8 mouse cellular contexts compared by ENCODE assay signal in genomic region chr5:77265671-77266065, GRCm38 (mm10). TPM values are rescaled to one million over a fixed set of nuclear protein-coding genes. Genes with fewer than 3 reads are reported as not detected.
DNase-seq lines count a peak whose midpoint lies in the region; ATAC-seq lines count a peak whose summit lies in the region.

No protein-coding gene starts in this region.

- 1% methylated on average over 38 of the region's 53 CpGs for WGBS in hindbrain, embryonic 16.5 days

- intact Hi-C loops in left cerebral cortex, postnatal 36 days (cut with DNase I), result loop anchor here (1.0 kb wide), 1 partner anchor 45 kb away; the partner anchor contains the start of genes Noa1 and Polr2b

- peak; percentile 38 for ATAC-seq in activated CD4-positive, CD25-positive, alpha-beta regulatory T cell, adult 4 months
- ATAC-seq in common myeloid progenitor, adult 5-6 weeks (replicated peaks; ENCODE audit: low read depth, poor library complexity, severe bottlenecking), result peak; percentile 23
- peak; percentile 72 for ATAC-seq in hindbrain, embryonic 16.5 days
- ATAC-seq in megakaryocyte progenitor cell, adult 5-6 weeks (replicated peaks; ENCODE audit: poor library complexity), result peak; percentile 55

- H3K36me3 ChIP-seq in hindbrain, embryonic 16.5 days (ENCODE audit: control insufficient read depth, insufficient read depth, low read length), result peaks cover 6% of the 10 kb centered on the region; the same call in 1 of the 2 replicates

- peak overlapping the region; percentile 81 for H3K4me3 ChIP-seq in hindbrain, embryonic 16.5 days (ENCODE audit: low read length)

- DNase-seq in gastrocnemius, adult 8-10 months (ENCODE audit: low spot score in 2 of 2), result peak; percentile 43 to 56
- peak; percentile 28 to 50 for DNase-seq in left cerebral cortex, postnatal 36 days (ENCODE audit: low spot score in 2 of 2)
- peak; percentile 43 for DNase-seq in right cerebral cortex, postnatal 25 days
- peak; percentile 67 to 76 for DNase-seq in urinary bladder, postnatal 4 days (ENCODE audit: low spot score in 2 of 2)

- H3K9ac ChIP-seq in hindbrain, embryonic 16.5 days (ENCODE audit: low read depth, low read length), result peak overlapping the region; percentile 80

- H3K4me2 ChIP-seq in hindbrain, embryonic 16.5 days (ENCODE audit: low read length), result peak overlapping the region; percentile 93

- H3K27me3 ChIP-seq in hindbrain, embryonic 16.5 days (replicated peaks; ENCODE audit: control insufficient read depth, insufficient read depth, low read length), result no peaks in the 10 kb centered on the region

- no peaks in the 10 kb centered on the region; the same call in 1 of the 2 replicates for H3K4me1 ChIP-seq in hindbrain, embryonic 16.5 days (ENCODE audit: control insufficient read depth, insufficient read depth, low read depth, low read length)

- peak overlapping the region; percentile 88 for H3K27ac ChIP-seq in hindbrain, embryonic 16.5 days (ENCODE audit: low read depth, low read length)

- H3K9me3 ChIP-seq in hindbrain, embryonic 16.5 days (ENCODE audit: control insufficient read depth, low read length), result no peaks in the 10 kb centered on the region

RNA-seq across cellular contexts. Expression of gene Rest, which starts 0.4 kb away (rescaled TPM):
- polyA plus RNA-seq in activated CD4-positive, CD25-positive, alpha-beta regulatory T cell, adult 4 months (2017; shearing (Covaris generic)), result 10 to 100 TPM; 16.3 to 17.6 TPM
- 49.7 and 61.6 TPM in 2 replicates for total RNA-seq in common myeloid progenitor, adult 5-6 weeks (2017)
- total RNA-seq in gastrocnemius, adult 8-10 months (2022), result 10 to 100 TPM in 1 of 4 experiments, 1 to 10 TPM in 3; 8.3 to 10.2 (median 9.2) TPM
- polyA plus RNA-seq in hindbrain, embryonic 16.5 days (2015; fragmentation: Nextera tagmentation; extraction: Ambion mirVana), result 5.9 and 6.9 TPM in 2 replicates
- 1 to 10 TPM; 3.4 to 3.6 TPM for total RNA-seq in left cerebral cortex, postnatal 36 days (2021)
- 28.3 and 32.2 TPM in 2 replicates for total RNA-seq in megakaryocyte progenitor cell, adult 5-6 weeks (2015)
- total RNA-seq in megakaryocyte progenitor cell, adult 5-6 weeks (2017), result 43.3 and 47.9 TPM in 2 replicates

RNA-seq across cellular contexts. Expression of gene Noa1, which starts 44.2 kb away (rescaled TPM):
- 1 to 10 TPM; 5.0 to 8.3 TPM for polyA plus RNA-seq in activated CD4-positive, CD25-positive, alpha-beta regulatory T cell, adult 4 months (2017; shearing (Covaris generic))
- 20.3 and 40.9 TPM in 2 replicates for total RNA-seq in common myeloid progenitor, adult 5-6 weeks (2017)
- total RNA-seq in gastrocnemius, adult 8-10 months (2022), result 10 to 100 TPM; 14.3 to 17.1 (median 15.8) TPM
- 33.2 and 34.7 TPM in 2 replicates for polyA plus RNA-seq in hindbrain, embryonic 16.5 days (2015; fragmentation: Nextera tagmentation; extraction: Ambion mirVana)
- 10 to 100 TPM; 24.0 to 26.4 TPM for total RNA-seq in left cerebral cortex, postnatal 36 days (2021)
- 58.5 and 59.2 TPM in 2 replicates for total RNA-seq in megakaryocyte progenitor cell, adult 5-6 weeks (2015)
- total RNA-seq in megakaryocyte progenitor cell, adult 5-6 weeks (2017), result 16.8 and 17.9 TPM in 2 replicates

RNA-seq across cellular contexts. Expression of gene Polr2b, which starts 44.3 kb away (rescaled TPM):
- polyA plus RNA-seq in activated CD4-positive, CD25-positive, alpha-beta regulatory T cell, adult 4 months (2017; shearing (Covaris generic)), result 10 to 100 TPM; 45.0 to 49.2 TPM
- 160 and 171 TPM in 2 replicates for total RNA-seq in common myeloid progenitor, adult 5-6 weeks (2017)
- 10 to 100 TPM; 25.5 to 29.7 (median 25.7) TPM for total RNA-seq in gastrocnemius, adult 8-10 months (2022)
- polyA plus RNA-seq in hindbrain, embryonic 16.5 days (2015; fragmentation: Nextera tagmentation; extraction: Ambion mirVana), result 52.4 and 59.2 TPM in 2 replicates
- 10 to 100 TPM; 45.6 to 45.8 TPM for total RNA-seq in left cerebral cortex, postnatal 36 days (2021)
- total RNA-seq in megakaryocyte progenitor cell, adult 5-6 weeks (2015), result 95.0 and 110 TPM in 2 replicates
- total RNA-seq in megakaryocyte progenitor cell, adult 5-6 weeks (2017), result 138 and 151 TPM in 2 replicates

RNA-seq across cellular contexts. Expression of gene Spink2, which starts 54.4 kb away (rescaled TPM):
- under 1 TPM in 1 of 2 experiments, not detected in 1; 0.73 TPM for polyA plus RNA-seq in activated CD4-positive, CD25-positive, alpha-beta regulatory T cell, adult 4 months (2017; shearing (Covaris generic))
- not detected in 2 replicates for total RNA-seq in common myeloid progenitor, adult 5-6 weeks (2017)
- not detected for total RNA-seq in gastrocnemius, adult 8-10 months (2022)
- 0.80 and 1.5 TPM in 2 replicates for polyA plus RNA-seq in hindbrain, embryonic 16.5 days (2015; fragmentation: Nextera tagmentation; extraction: Ambion mirVana)
- not detected for total RNA-seq in left cerebral cortex, postnatal 36 days (2021)
- 0.76 TPM in 1 of 2 replicates, not detected in the other for total RNA-seq in megakaryocyte progenitor cell, adult 5-6 weeks (2015)
- total RNA-seq in megakaryocyte progenitor cell, adult 5-6 weeks (2017), result 0.79 TPM in 1 of 2 replicates, not detected in the other

Comparison
In these comparisons a context has a peak if more than half of its experiments do, and no peak if none do; other contexts are left out.
1. Peak in every context shown above with its lines: DNase-seq, ATAC-seq, H3K4me3 ChIP-seq and H3K27ac ChIP-seq.